Mouse (Mus musculus) left cerebral cortex, postnatal 25 days (tissue): ENCODE measurements around the gene Hoxa9. TPM values are rescaled to one million over a fixed set of nuclear protein-coding genes. Genes with fewer than 3 reads are reported as not detected.

Experiments
- DNase-seq, 2 experiments: peaks; one replicate each; pipeline ENCODE4 v3.0.0; 2022; ENCODE audit warnings: low spot score in 2 of 2, mixed read lengths in 1 of 2
- intact Hi-C: fragments of 180-260 bp; cut with DNase I; formaldehyde crosslinking; loops from one replicate; pipeline ENCODE4 v1.15.1; 2025
- microRNA-seq, 2 experiments: library from miRNA; unstranded; fragments of <30 nt; microRNA quantifications; one replicate each; pipeline ENCODE4 v1.2.0; 2022
- total RNA-seq, 2 experiments: library from RNA; stranded (reverse); gene quantifications; 2 replicates each; pipeline ENCODE4 v1.2.3; 2021

Hoxa9 gene
- total RNA-seq, 2 experiments from 2014 or later: not detected

DNA sequence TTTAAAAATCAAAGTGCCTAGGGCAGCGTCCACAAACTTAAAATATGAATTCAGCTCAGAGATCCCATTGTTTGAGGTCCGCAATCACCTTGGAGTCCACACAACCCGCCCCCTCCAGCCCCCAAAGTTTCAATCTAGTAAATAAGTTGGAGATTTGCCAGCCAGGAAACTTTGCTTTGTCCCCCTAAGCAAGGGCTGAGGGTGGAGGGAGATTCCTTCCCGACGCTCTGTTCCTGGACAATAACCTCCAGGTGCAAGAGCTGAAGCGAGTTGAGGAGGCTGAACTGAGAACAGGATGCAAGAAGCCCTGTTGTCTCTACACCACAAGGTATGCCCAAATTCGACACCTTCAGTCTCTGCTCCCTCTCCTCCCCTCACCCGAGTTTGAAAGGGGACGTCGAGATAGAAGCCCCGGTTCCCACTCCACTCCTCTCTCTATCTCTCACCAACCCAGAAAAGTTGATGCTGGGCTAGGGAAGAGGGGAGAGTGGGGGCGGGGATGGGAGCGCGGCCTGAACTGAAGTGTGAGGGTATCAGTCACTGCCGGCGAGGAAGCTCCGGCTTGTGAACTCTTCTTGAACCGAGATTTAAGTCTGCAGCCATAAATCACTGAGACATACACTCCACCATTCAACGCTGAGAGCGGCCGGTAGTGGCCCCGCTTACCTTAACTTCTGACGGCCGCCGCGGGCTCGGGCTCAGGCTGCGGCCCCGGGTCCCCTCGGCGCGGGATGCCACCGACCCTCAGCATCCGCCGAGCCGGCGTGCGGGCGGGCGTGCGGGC, 55.7 kb downstream of the Hoxa9 start:
- intact Hi-C loops: no loop called here

DNA sequence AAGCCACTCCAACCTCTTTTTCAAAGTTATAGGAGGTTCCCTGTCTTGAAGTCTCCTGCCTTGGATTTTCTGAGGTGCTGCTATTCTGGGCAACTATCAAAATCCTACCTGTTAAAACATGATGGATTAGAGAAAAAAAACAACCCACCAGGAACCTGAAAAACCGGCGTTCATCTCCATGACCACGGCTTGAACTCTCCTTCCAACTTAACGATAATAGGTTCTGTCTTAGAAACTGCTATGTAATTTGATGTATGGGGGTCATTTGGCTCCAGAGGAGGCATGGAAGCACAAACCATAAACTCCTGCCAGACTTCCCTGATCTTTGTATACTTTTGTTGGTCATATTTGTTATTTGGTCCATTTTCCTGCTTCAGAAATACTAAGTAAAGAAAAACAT, 57.2 kb downstream of the Hoxa9 start:
- DNase-seq: no peak
- intact Hi-C loops: no loop called here

More for the DNA sequence above, 55.7 kb downstream of the Hoxa9 start:
- DNase-seq: no peak

Small RNAs within 50 kb of the gene (microRNA-seq; reads per million reads assigned to microRNA genes)
- gene Mir196b: 0.74 to 3.7 reads per million in 2 experiments

Other genes starting within 250 kb of the Hoxa9 start
- gene Skap2, start 218.5 kb downstream of the Hoxa9 start, total RNA-seq: 10 to 100 TPM in 1 of 2 experiments, 1 to 10 TPM in 1; 9.1 to 10.8 TPM
- gene Hoxa1, start 72.8 kb downstream of the Hoxa9 start, total RNA-seq: not detected
- not detected for gene Hoxa2, start 66.3 kb downstream of the Hoxa9 start, total RNA-seq
- not detected for gene 5730596B20Rik, start 53.6 kb downstream of the Hoxa9 start, total RNA-seq
- gene Hoxa4, start 39.3 kb downstream of the Hoxa9 start, total RNA-seq: not detected
- gene Hoxa5, start 26.5 kb downstream of the Hoxa9 start, total RNA-seq: not detected
- gene Hoxa6, start 22.4 kb downstream of the Hoxa9 start, total RNA-seq: not detected
- gene Hoxa3, start 17.8 kb downstream of the Hoxa9 start, total RNA-seq: not detected
- gene Gm28308, start 17.8 kb downstream of the Hoxa9 start, total RNA-seq: not detected
- not detected for gene Hoxa7, start 9.2 kb downstream of the Hoxa9 start, total RNA-seq
- not detected for gene Hoxa10, start 9.8 kb upstream of the Hoxa9 start, total RNA-seq
- gene Hoxa11, start 14.7 kb upstream of the Hoxa9 start, total RNA-seq: not detected
- not detected for gene Hoxa13, start 29.8 kb upstream of the Hoxa9 start, total RNA-seq
- not detected for gene Evx1, start 82.4 kb upstream of the Hoxa9 start, total RNA-seq